Mouse (Mus musculus): Measurements from ENCODE around the gene Gcdh.

DNA sequence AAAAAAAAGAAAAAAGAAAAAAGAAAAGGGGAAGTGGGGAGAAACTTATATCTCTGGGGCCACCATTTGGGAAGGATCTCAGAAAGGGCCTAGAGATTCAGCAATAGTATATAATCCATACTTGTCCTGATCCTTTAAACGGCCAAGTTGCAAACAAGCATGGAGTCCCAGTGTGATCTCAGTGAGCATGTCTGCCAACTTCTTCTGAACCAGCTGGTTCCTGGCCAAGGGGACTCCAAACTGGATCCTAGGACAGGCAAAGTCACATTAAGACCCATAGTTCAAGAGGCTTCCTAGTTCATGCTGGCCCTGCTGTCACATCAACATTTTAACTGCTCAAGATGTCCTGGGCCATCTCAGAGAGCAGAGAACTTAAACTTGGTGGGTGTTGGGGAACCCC lies 4.6 kb downstream of the Gcdh start:
- TF ChIP-seq GATA1 (IDR thresholded peaks at IDR 0.05; ENCODE audit: borderline replicate concordance, low read length) (no peak), FLI1 (IDR thresholded peaks at IDR 0.05; ENCODE audit: low read length) (no peak)

All from megakaryocyte, embryonic 14.5 days (primary cell).